Mouse (Mus musculus): ENCODE results near the gene Col4a4. TPM values are rescaled to one million over a fixed set of nuclear protein-coding genes. Genes with fewer than 3 reads are reported as not detected.

Gene Col4a4
- polyA plus RNA-seq (2015; fragmentation: Nextera tagmentation; extraction: Ambion mirVana), result 0.28 and 0.31 TPM in 2 replicates

- TF ChIP-seq CTCF (IDR thresholded peaks at IDR 0.05; ENCODE audit: low read depth) (no peak), EP300 (IDR thresholded peaks at IDR 0.05; ENCODE audit: low read depth) (no peak)
- Histone ChIP-seq H3K27me3 (ENCODE audit: insufficient read depth, low read length) (peaks cover 12% of the 10 kb centered on the region), H3K4me1 (ENCODE audit: insufficient read depth) (no peaks in the 10 kb centered on the region), H3K36me3 (replicated peaks; ENCODE audit: insufficient read depth, low read length) (no peaks in the 10 kb centered on the region), H3K4me3 (ENCODE audit: low read depth, low read length) (no peak within 1 kb of the TSS; the same call in 1 of the 2 replicates), H3K4me2 (ENCODE audit: low read depth, low read length) (peak within 1 kb of the TSS; percentile 42), H3K9ac (replicated peaks) (no peak within 1 kb of the TSS), H3K27ac (ENCODE audit: low read depth) (no peak within 1 kb of the TSS), H3K9me3 (ENCODE audit: low read length) (no peaks in the 10 kb centered on the region)
- ATAC-seq (no peak), DNase-seq (no peak)
- 3% methylated on average over 34 of the region's 34 CpGs for WGBS (ENCODE audit: insufficient replicate concordance)
Measured at GRCm38 (mm10) chr1:82586713-82587399, at the start of gene Col4a4, which contains the start of gene Col4a3. Gene Col4a4 (minus strand): TSS chr1:82586849. Gene Col4a3 (plus strand): TSS chr1:82586921.

GRCm38 (mm10) chr1:82636321-82636720 lies 49.7 kb upstream of the Col4a4 start:
- Histone ChIP-seq H3K36me3 (replicated peaks; ENCODE audit: insufficient read depth, low read length) (no peaks in the 10 kb centered on the region), H3K9ac (replicated peaks) (no peak overlapping the region), H3K4me2 (ENCODE audit: low read depth, low read length) (no peak overlapping the region), H3K27ac (ENCODE audit: low read depth) (no peak overlapping the region), H3K9me3 (ENCODE audit: low read length) (no peaks in the 10 kb centered on the region), H3K4me3 (ENCODE audit: low read depth, low read length) (no peak overlapping the region), H3K4me1 (ENCODE audit: insufficient read depth) (peaks cover 3% of the 10 kb centered on the region), H3K27me3 (ENCODE audit: insufficient read depth, low read length) (no peaks in the 10 kb centered on the region)
- WGBS (ENCODE audit: insufficient replicate concordance), result 65% methylated on average over 3 of the region's 4 CpGs
- TF ChIP-seq CTCF (IDR thresholded peaks at IDR 0.05; ENCODE audit: low read depth) (no peak), EP300 (IDR thresholded peaks at IDR 0.05; ENCODE audit: low read depth) (no peak)
- ATAC-seq (no peak), DNase-seq (no peak)

GRCm38 (mm10) chr1:82635254-82635620 lies 48.6 kb upstream of the Col4a4 start:
- Histone ChIP-seq H3K4me1 (ENCODE audit: insufficient read depth) (peaks cover 3% of the 10 kb centered on the region), H3K36me3 (replicated peaks; ENCODE audit: insufficient read depth, low read length) (no peaks in the 10 kb centered on the region), H3K9ac (replicated peaks) (no peak overlapping the region), H3K27me3 (ENCODE audit: insufficient read depth, low read length) (no peaks in the 10 kb centered on the region), H3K4me2 (ENCODE audit: low read depth, low read length) (no peak overlapping the region), H3K4me3 (ENCODE audit: low read depth, low read length) (no peak overlapping the region), H3K9me3 (ENCODE audit: low read length) (no peaks in the 10 kb centered on the region), H3K27ac (ENCODE audit: low read depth) (no peak overlapping the region)
- DNase-seq (no peak), ATAC-seq (no peak)
- TF ChIP-seq EP300 (IDR thresholded peaks at IDR 0.05; ENCODE audit: low read depth) (no peak), CTCF (IDR thresholded peaks at IDR 0.05; ENCODE audit: low read depth) (no peak)
- WGBS (ENCODE audit: insufficient replicate concordance), result 87% methylated on average over 9 of the region's 9 CpGs

- WGBS (ENCODE audit: insufficient replicate concordance), result 77% methylated on average over 19 of the region's 19 CpGs
- no peak for ATAC-seq
Measured at GRCm38 (mm10) chr1:82634545-82635253, 48.0 kb upstream of the Col4a4 start.

GRCm38 (mm10) chr1:82631169-82631792 lies 44.6 kb upstream of the Col4a4 start:
- no peak overlapping the region for H3K27ac ChIP-seq (ENCODE audit: low read depth)
- 46% methylated on average over 6 of the region's 6 CpGs for WGBS (ENCODE audit: insufficient replicate concordance)
- no peak overlapping the region for H3K4me3 ChIP-seq (ENCODE audit: low read depth, low read length)
- H3K9me3 ChIP-seq (ENCODE audit: low read length), result no peaks in the 10 kb centered on the region
- H3K4me2 ChIP-seq (ENCODE audit: low read depth, low read length), result no peak overlapping the region
- no peak for TF ChIP-seq CTCF (IDR thresholded peaks at IDR 0.05; ENCODE audit: low read depth)
- TF ChIP-seq EP300 (IDR thresholded peaks at IDR 0.05; ENCODE audit: low read depth), result no peak
- H3K36me3 ChIP-seq (replicated peaks; ENCODE audit: insufficient read depth, low read length), result no peaks in the 10 kb centered on the region
- ATAC-seq, result no peak
- no peaks in the 10 kb centered on the region for H3K27me3 ChIP-seq (ENCODE audit: insufficient read depth, low read length)
- no peak overlapping the region for H3K9ac ChIP-seq (replicated peaks)
- DNase-seq, result no peak
- no peaks in the 10 kb centered on the region for H3K4me1 ChIP-seq (ENCODE audit: insufficient read depth)

More at GRCm38 (mm10) chr1:82634545-82635253, 48.0 kb upstream of the Col4a4 start:
- Histone ChIP-seq H3K27ac (ENCODE audit: low read depth) (no peak overlapping the region), H3K9me3 (ENCODE audit: low read length) (no peaks in the 10 kb centered on the region), H3K9ac (replicated peaks) (no peak overlapping the region), H3K4me2 (ENCODE audit: low read depth, low read length) (no peak overlapping the region), H3K27me3 (ENCODE audit: insufficient read depth, low read length) (no peaks in the 10 kb centered on the region), H3K4me3 (ENCODE audit: low read depth, low read length) (no peak overlapping the region), H3K4me1 (ENCODE audit: insufficient read depth) (peaks cover 3% of the 10 kb centered on the region), H3K36me3 (replicated peaks; ENCODE audit: insufficient read depth, low read length) (no peaks in the 10 kb centered on the region)
- no peak for DNase-seq
- TF ChIP-seq CTCF (IDR thresholded peaks at IDR 0.05; ENCODE audit: low read depth) (no peak), EP300 (IDR thresholded peaks at IDR 0.05; ENCODE audit: low read depth) (no peak)

- 76% methylated on average over 5 of the region's 5 CpGs for WGBS (ENCODE audit: insufficient replicate concordance)
- no peak for TF ChIP-seq CTCF (IDR thresholded peaks at IDR 0.05; ENCODE audit: low read depth)
- no peak for TF ChIP-seq EP300 (IDR thresholded peaks at IDR 0.05; ENCODE audit: low read depth)
Measured at GRCm38 (mm10) chr1:82629495-82629894, 42.8 kb upstream of the Col4a4 start.

More at GRCm38 (mm10) chr1:82629495-82629894, 42.8 kb upstream of the Col4a4 start:
- no peak overlapping the region for H3K4me3 ChIP-seq (ENCODE audit: low read depth, low read length)
- ATAC-seq (no peak), DNase-seq (no peak)
- no peak overlapping the region for H3K4me2 ChIP-seq (ENCODE audit: low read depth, low read length)
- no peak overlapping the region for H3K27ac ChIP-seq (ENCODE audit: low read depth)
- H3K27me3 ChIP-seq (ENCODE audit: insufficient read depth, low read length), result no peaks in the 10 kb centered on the region
- H3K4me1 ChIP-seq (ENCODE audit: insufficient read depth), result no peaks in the 10 kb centered on the region
- H3K9ac ChIP-seq (replicated peaks), result no peak overlapping the region
- H3K9me3 ChIP-seq (ENCODE audit: low read length), result no peaks in the 10 kb centered on the region
- H3K36me3 ChIP-seq (replicated peaks; ENCODE audit: insufficient read depth, low read length), result no peaks in the 10 kb centered on the region

All from liver, postnatal 0 days (tissue).